Comparison of ENCODE assay signal across 9 mouse cellular contexts in the genomic region with DNA sequence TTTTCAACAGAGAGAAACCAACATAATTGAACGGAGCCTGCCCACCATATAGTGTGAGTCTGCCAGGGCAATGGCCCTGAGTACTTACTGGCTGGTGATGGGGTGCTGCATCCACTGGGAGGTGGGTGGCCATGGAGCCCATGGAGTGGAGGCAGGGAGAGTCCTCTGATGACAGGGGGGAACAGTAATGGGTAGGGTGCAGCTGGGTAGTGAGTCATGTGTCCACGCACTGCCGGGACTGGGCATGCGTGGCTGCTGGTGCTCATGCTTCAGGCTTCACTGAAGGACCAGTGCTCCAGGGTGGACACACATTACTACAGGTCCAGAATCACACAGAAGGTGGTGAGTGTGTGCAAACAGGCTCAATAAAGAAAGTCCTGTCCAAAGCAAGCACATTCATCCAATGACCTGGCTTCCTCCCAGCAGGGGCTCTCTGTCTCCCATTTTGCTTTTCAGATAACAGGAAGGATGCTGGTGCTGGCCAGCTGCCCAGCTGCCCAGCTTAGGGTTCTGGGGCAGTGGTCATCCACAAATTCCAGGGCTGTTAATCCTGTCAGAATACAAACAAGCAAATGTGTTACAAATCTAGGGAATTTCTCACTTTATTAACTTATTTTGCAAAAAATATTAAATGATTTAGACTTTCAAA. TPM values are rescaled to one million over a fixed set of nuclear protein-coding genes. Genes with fewer than 3 reads are reported as not detected.
A peak's percentile ranks its signal among the peaks of the same experiment; 100 is the strongest.
DNase-seq lines count a peak whose midpoint lies in the region; ATAC-seq and TF ChIP-seq lines count a peak whose summit lies in the region.
"Had no signal": no experiment of that assay in that cellular context is flagged by ENCODE, and none has a peak within 500 bp of the region (broad histone marks: within the 10 kb centered on the region; RNA-seq: fewer than 3 reads in every experiment).

A gene (minus strand): TSS at position 555 of the 649 bp plus-strand sequence.

- H3K4me1 ChIP-seq in kidney, embryonic 14.5 days (ENCODE audit: control insufficient read depth, insufficient read depth, low read length): no peaks in the 10 kb centered on the region
- peaks cover 10% of the 10 kb centered on the region; the same call in 1 of the 2 replicates for H3K4me1 ChIP-seq in forebrain, embryonic 15.5 days
- H3K4me1 ChIP-seq in kidney, postnatal 0 days (replicated peaks; ENCODE audit: insufficient read depth, low read length): no peaks in the 10 kb centered on the region

- no peak within 1 kb of the TSS for H3K4me3 ChIP-seq in kidney, embryonic 14.5 days (ENCODE audit: low read length)
- no peak within 1 kb of the TSS for H3K4me3 ChIP-seq in forebrain, embryonic 15.5 days
- no peak within 1 kb of the TSS for H3K4me3 ChIP-seq in kidney, postnatal 0 days (replicated peaks; ENCODE audit: low read depth, low read length)
- H3K4me3 ChIP-seq: limb, embryonic 12.5 days had no signal

- peak; percentile 52; the same call in 1 of the 2 replicates for ATAC-seq in kidney, embryonic 14.5 days (ENCODE audit: low FRiP score, low TSS enrichment)
- ATAC-seq in forebrain, embryonic 15.5 days (replicated peaks): no peak
- no peak; the same call in 1 of the 2 replicates for ATAC-seq in kidney, postnatal 0 days (replicated peaks; ENCODE audit: low FRiP score, low read depth)

- no peak for DNase-seq in kidney, adult 8-10 months
- peak; percentile 7 for DNase-seq in adrenal gland, postnatal 10 days
- DNase-seq in kidney, postnatal 0 days (ENCODE audit: low spot score): no peak
- DNase-seq in spleen, adult 12 weeks (ENCODE audit: low spot score): no peak
- DNase-seq in spleen, postnatal 10 days (ENCODE audit: low spot score in 2 of 2): no peak
- DNase-seq in right cerebral cortex, postnatal 10 days (ENCODE audit: low spot score in 2 of 2): no peak

- H3K9ac ChIP-seq in kidney, embryonic 14.5 days (ENCODE audit: low read depth, low read length): no peak within 1 kb of the TSS
- H3K9ac ChIP-seq in forebrain, embryonic 15.5 days (replicated peaks): no peak within 1 kb of the TSS
- no peak within 1 kb of the TSS for H3K9ac ChIP-seq in kidney, postnatal 0 days (ENCODE audit: low read depth, low read length)
- H3K9ac ChIP-seq: limb, embryonic 12.5 days had no signal

- no peaks in the 10 kb centered on the region for H3K9me3 ChIP-seq in kidney, embryonic 14.5 days (ENCODE audit: control insufficient read depth, low read length)
- no peaks in the 10 kb centered on the region for H3K9me3 ChIP-seq in forebrain, embryonic 15.5 days
- H3K9me3 ChIP-seq in kidney, postnatal 0 days (replicated peaks; ENCODE audit: low read length): no peaks in the 10 kb centered on the region
- H3K9me3 ChIP-seq: limb, embryonic 12.5 days had no signal

- WGBS in kidney, embryonic 14.5 days: 95% methylated on average over 4 of the region's 4 CpGs
- 93% methylated on average over 4 of the region's 4 CpGs for WGBS in forebrain, embryonic 15.5 days
- 94% methylated on average over 4 of the region's 4 CpGs for WGBS in kidney, postnatal 0 days

- H3K4me2 ChIP-seq in kidney, embryonic 14.5 days (replicated peaks; ENCODE audit: low read depth, low read length): no peak within 1 kb of the TSS
- H3K4me2 ChIP-seq in forebrain, embryonic 15.5 days (replicated peaks): no peak within 1 kb of the TSS
- H3K4me2 ChIP-seq in kidney, postnatal 0 days (ENCODE audit: low read length): no peak within 1 kb of the TSS
- H3K4me2 ChIP-seq: limb, embryonic 12.5 days had no signal

- H3K36me3 ChIP-seq in kidney, embryonic 14.5 days (ENCODE audit: control insufficient read depth, insufficient read depth, low read length): no peaks in the 10 kb centered on the region
- H3K36me3 ChIP-seq in forebrain, embryonic 15.5 days: no peaks in the 10 kb centered on the region
- H3K36me3 ChIP-seq in kidney, postnatal 0 days (ENCODE audit: insufficient read depth, low read length): no peaks in the 10 kb centered on the region
- H3K36me3 ChIP-seq: limb, embryonic 12.5 days had no signal

- no peaks in the 10 kb centered on the region for H3K27me3 ChIP-seq in kidney, embryonic 14.5 days (ENCODE audit: control insufficient read depth, insufficient read depth, low read length)
- 0 out of 2 replicates have a peak, but pooled peaks cover 3% of the 10 kb centered on the region for H3K27me3 ChIP-seq in forebrain, embryonic 15.5 days
- no peaks in the 10 kb centered on the region for H3K27me3 ChIP-seq in kidney, postnatal 0 days (ENCODE audit: insufficient read depth, low read length)
- H3K27me3 ChIP-seq: limb, embryonic 12.5 days had no signal

- no peak for TF ChIP-seq CTCF in kidney, postnatal 0 days (IDR thresholded peaks at IDR 0.05; ENCODE audit: low read depth)

- no peak within 1 kb of the TSS for H3K27ac ChIP-seq in kidney, embryonic 14.5 days (ENCODE audit: low read depth, low read length)
- H3K27ac ChIP-seq in forebrain, embryonic 15.5 days (replicated peaks): no peak within 1 kb of the TSS
- H3K27ac ChIP-seq in kidney, postnatal 0 days: no peak within 1 kb of the TSS
- H3K27ac ChIP-seq: limb, embryonic 12.5 days had no signal

RNA-seq across cellular contexts. Expression of the gene that starts here (rescaled TPM):
- polyA plus RNA-seq in kidney, embryonic 14.5 days (2014; fragmentation: Nextera tagmentation; extraction: Ambion mirVana): 31.3 and 44.3 TPM in 2 replicates
- 10 to 100 TPM; 13.0 to 18.7 TPM for total RNA-seq in adrenal gland, postnatal 10 days (2021)
- polyA plus RNA-seq in forebrain, embryonic 15.5 days (2015; fragmentation: Nextera tagmentation; extraction: Ambion mirVana): 16.8 and 18.7 TPM in 2 replicates
- 19.3 and 20.8 TPM in 2 replicates for polyA plus RNA-seq in kidney, postnatal 0 days (2015; fragmentation: Nextera tagmentation; extraction: Ambion mirVana)
